Mouse (Mus musculus) myocyte (in vitro differentiated cells): ENCODE results near the gene Cela3b. TPM values are rescaled to one million over a fixed set of nuclear protein-coding genes. Genes with fewer than 3 reads are reported as not detected.

Experiments used
- H3K27me3 ChIP-seq: one replicate; pipeline ENCODE4 v1.6.1; 2011; ENCODE audit not compliant: control insufficient read depth, insufficient read depth, insufficient read length
- H3K36me3 ChIP-seq: one replicate; pipeline ENCODE4 v1.6.1; 2011; ENCODE audit not compliant: control insufficient read depth, insufficient read depth
- H3K4me2 ChIP-seq: one replicate; pipeline ENCODE4 v1.6.1; 2011; ENCODE audit warnings: low read depth, control low read depth
- H3K4me3 ChIP-seq: one replicate; pipeline ENCODE4 v1.5.1; 2011; ENCODE audit warnings: mild to moderate bottlenecking, control low read depth, moderate library complexity
- H3K79me2 ChIP-seq: one replicate; pipeline ENCODE4 v1.6.1; 2011; ENCODE audit not compliant: control insufficient read depth, insufficient read depth
- H3ac ChIP-seq: one replicate; pipeline ENCODE4 v1.6.1; 2011; ENCODE audit not compliant: control insufficient read depth, insufficient read length
- CEBPB ChIP-seq: IDR thresholded peaks from 2 replicates; pipeline ENCODE4 v1.6.1; 2011; ENCODE audit warnings: mild to moderate bottlenecking, moderate library complexity; ENCODE audit not compliant: poor library complexity, insufficient read depth, severe bottlenecking
- E2F4 ChIP-seq: IDR thresholded peaks from one replicate; pipeline ENCODE4 v1.6.1; 2011; ENCODE audit warnings: mild to moderate bottlenecking, control low read depth, moderate library complexity; ENCODE audit not compliant: insufficient read depth
- MAX ChIP-seq: IDR thresholded peaks from one replicate; pipeline ENCODE4 v1.6.1; 2011; ENCODE audit warnings: low read depth, mild to moderate bottlenecking, control low read depth
- MYOD1 ChIP-seq, 3 experiments: IDR thresholded peaks; one replicate each; pipeline ENCODE4 v1.6.1; 2011; ENCODE audit warnings: control low read depth in 2 of 3, low read depth in 2 of 3, mild to moderate bottlenecking in 2 of 3, moderate library complexity in 1 of 3; ENCODE audit not compliant: insufficient read length in 2 of 3, control insufficient read depth in 1 of 3
- MYOG ChIP-seq, 3 experiments: IDR thresholded peaks; one replicate each; pipeline ENCODE4 v1.6.1; 2011; ENCODE audit warnings: control low read depth in 2 of 3, low read depth in 2 of 3, mild to moderate bottlenecking in 2 of 3; ENCODE audit not compliant: insufficient read length in 2 of 3, control insufficient read depth in 1 of 3, insufficient read depth in 1 of 3
- POLR2A ChIP-seq: IDR thresholded peaks from one replicate; pipeline ENCODE4 v1.6.1; 2011; ENCODE audit warnings: low read depth, mild to moderate bottlenecking, control low read depth, moderate library complexity; ENCODE audit not compliant: insufficient read length
- POLR2AphosphoS2 ChIP-seq: IDR thresholded peaks from one replicate; pipeline ENCODE4 v1.6.1; 2011; ENCODE audit warnings: low read depth, control low read depth; ENCODE audit not compliant: insufficient read length
- REST ChIP-seq: IDR thresholded peaks from one replicate; pipeline ENCODE4 v1.6.1; 2011; ENCODE audit warnings: mild to moderate bottlenecking, control low read depth, moderate library complexity; ENCODE audit not compliant: insufficient read depth, insufficient read length
- SRF ChIP-seq: IDR thresholded peaks from one replicate; pipeline ENCODE4 v1.6.1; 2011; ENCODE audit warnings: low read depth; ENCODE audit not compliant: control insufficient read depth, insufficient read length
- TCF12 ChIP-seq: IDR thresholded peaks from one replicate; pipeline ENCODE4 v1.6.1; 2011; ENCODE audit warnings: mild to moderate bottlenecking, control low read depth; ENCODE audit not compliant: poor library complexity, insufficient read depth, severe bottlenecking
- TCF3 ChIP-seq: IDR thresholded peaks from one replicate; pipeline ENCODE4 v1.6.1; 2011; ENCODE audit warnings: low read depth, control low read depth; ENCODE audit not compliant: insufficient read length
- USF1 ChIP-seq: IDR thresholded peaks from one replicate; pipeline ENCODE4 v1.6.1; 2011; ENCODE audit warnings: low read depth, mild to moderate bottlenecking, control low read depth, moderate library complexity
- polyA plus RNA-seq: library from polyadenylated mRNA; unstranded; fragments of >200 nt; fragmentation: generic; extraction: Trizol; gene quantifications from one replicate; pipeline ENCODE4 v1.2.1, GENCODE M21; 2012; ENCODE audit warnings: missing spikeins

Gene Cela3b
- polyA plus RNA-seq, 1 experiment, result 0.38 TPM

GRCm38 (mm10) chr4:137445881-137446280 is 15.5 kb upstream of the Cela3b start:
- Histone ChIP-seq H3ac (no peak overlapping the region), H3K4me2 (no peak overlapping the region), H3K36me3 (no peaks in the 10 kb centered on the region), H3K27me3 (no peaks in the 10 kb centered on the region), H3K4me3 (no peak overlapping the region), H3K79me2 (no peaks in the 10 kb centered on the region)
- TF ChIP-seq E2F4 (no peak), TCF12 (no peak), MAX (no peak), USF1 (no peak), POLR2A (no peak), CEBPB (no peak), POLR2AphosphoS2 (no peak), MYOG (IDR thresholded peaks at IDR 0.05; ENCODE audit: control insufficient read depth in 1 of 3, insufficient read depth in 1 of 3, insufficient read length in 2 of 3, low read depth in 2 of 3) (no peak), SRF (no peak), TCF3 (no peak), MYOD1 (IDR thresholded peaks at IDR 0.05; ENCODE audit: control insufficient read depth in 1 of 3, insufficient read length in 2 of 3, low read depth in 2 of 3) (no peak), REST (no peak)

- H3K4me3 ChIP-seq, result no peak overlapping the region
- H3K79me2 ChIP-seq, result no peaks in the 10 kb centered on the region
- no peaks in the 10 kb centered on the region for H3K27me3 ChIP-seq
- no peak overlapping the region for H3K4me2 ChIP-seq
- TF ChIP-seq TCF3 (no peak), CEBPB (no peak), REST (no peak), USF1 (no peak), E2F4 (no peak), MYOD1 (IDR thresholded peaks at IDR 0.05; ENCODE audit: control insufficient read depth in 1 of 3, insufficient read length in 2 of 3, low read depth in 2 of 3) (no peak), POLR2AphosphoS2 (no peak), TCF12 (no peak), POLR2A (no peak), MAX (no peak), MYOG (IDR thresholded peaks at IDR 0.05; ENCODE audit: control insufficient read depth in 1 of 3, insufficient read depth in 1 of 3, insufficient read length in 2 of 3, low read depth in 2 of 3) (no peak), SRF (no peak)
- H3K36me3 ChIP-seq, result no peaks in the 10 kb centered on the region
- H3ac ChIP-seq, result no peak overlapping the region
These were observed 13.3 kb upstream of the Cela3b start for GRCm38 (mm10) chr4:137443625-137444024.

GRCm38 (mm10) chr4:137441332-137441731 is 11.0 kb upstream of the Cela3b start:
- no peak overlapping the region for H3ac ChIP-seq
- H3K79me2 ChIP-seq, result no peaks in the 10 kb centered on the region
- no peaks in the 10 kb centered on the region for H3K27me3 ChIP-seq
- no peaks in the 10 kb centered on the region for H3K36me3 ChIP-seq
- no peak overlapping the region for H3K4me3 ChIP-seq
- TF ChIP-seq USF1, result no peak
- H3K4me2 ChIP-seq, result no peak overlapping the region

GRCm38 (mm10) chr4:137438842-137439241 is 8.5 kb upstream of the Cela3b start:
- TF ChIP-seq TCF3 (no peak), MAX (no peak), SRF (no peak), MYOD1 (IDR thresholded peaks at IDR 0.05; ENCODE audit: control insufficient read depth in 1 of 3, insufficient read length in 2 of 3, low read depth in 2 of 3) (no peak), TCF12 (no peak), POLR2A (no peak), REST (no peak), USF1 (no peak), CEBPB (no peak)
- Histone ChIP-seq H3K4me3 (no peak overlapping the region), H3ac (no peak overlapping the region), H3K36me3 (no peaks in the 10 kb centered on the region), H3K27me3 (no peaks in the 10 kb centered on the region), H3K4me2 (no peak overlapping the region), H3K79me2 (no peaks in the 10 kb centered on the region)

- TF ChIP-seq POLR2A, result no peak
- no peak for TF ChIP-seq POLR2AphosphoS2
- TF ChIP-seq MYOG (IDR thresholded peaks at IDR 0.05; ENCODE audit: control insufficient read depth in 1 of 3, insufficient read depth in 1 of 3, insufficient read length in 2 of 3, low read depth in 2 of 3), result no peak
- TF ChIP-seq CEBPB, result no peak
- TF ChIP-seq MYOD1 (IDR thresholded peaks at IDR 0.05; ENCODE audit: control insufficient read depth in 1 of 3, insufficient read length in 2 of 3, low read depth in 2 of 3), result no peak
These were observed 6.8 kb upstream of the Cela3b start for GRCm38 (mm10) chr4:137436979-137437669.

More at GRCm38 (mm10) chr4:137436979-137437669, 6.8 kb upstream of the Cela3b start:
- Histone ChIP-seq H3K4me3 (no peak overlapping the region), H3K4me2 (no peak overlapping the region), H3K79me2 (no peaks in the 10 kb centered on the region), H3ac (no peak overlapping the region), H3K36me3 (no peaks in the 10 kb centered on the region), H3K27me3 (no peaks in the 10 kb centered on the region)
